ENCODE assay signal across 16 mouse cellular contexts in genomic region chr4:99651823-99652450, GRCm38 (mm10). TPM values are rescaled to one million over a fixed set of nuclear protein-coding genes. Genes with fewer than 3 reads are reported as not detected.
A peak's percentile ranks its signal among the peaks of the same experiment; 100 is the strongest.
DNase-seq lines count a peak whose midpoint lies in the region; ATAC-seq lines count a peak whose summit lies in the region.
"Had no signal": no experiment of that assay in that cellular context is flagged by ENCODE, and none has a peak within 500 bp of the region (broad histone marks: within the 10 kb centered on the region; RNA-seq: fewer than 3 reads in every experiment).

No protein-coding gene starts in this region.

- H3K9me3 ChIP-seq in heart, embryonic 13.5 days = no peaks in the 10 kb centered on the region
- no peaks in the 10 kb centered on the region for H3K9me3 ChIP-seq in liver, embryonic 11.5 days (ENCODE audit: control insufficient read depth, low read length)
- no peaks in the 10 kb centered on the region for H3K9me3 ChIP-seq in embryonic facial prominence, embryonic 10.5 days
- H3K9me3 ChIP-seq in neural tube, embryonic 14.5 days (ENCODE audit: control insufficient read depth, low read length) = no peaks in the 10 kb centered on the region
- H3K9me3 ChIP-seq: embryonic facial prominence, embryonic 15.5 days; kidney, embryonic 15.5 days; limb, embryonic 13.5 days had no signal

- no peak overlapping the region for H3K4me2 ChIP-seq in heart, embryonic 13.5 days
- no peak overlapping the region for H3K4me2 ChIP-seq in liver, embryonic 11.5 days
- no peak overlapping the region for H3K4me2 ChIP-seq in neural tube, embryonic 14.5 days (ENCODE audit: low read depth, low read length)

- H3K27me3 ChIP-seq in heart, embryonic 13.5 days (replicated peaks) = peaks cover 99% of the 10 kb centered on the region
- peaks cover 96% of the 10 kb centered on the region for H3K27me3 ChIP-seq in liver, embryonic 11.5 days (replicated peaks; ENCODE audit: control insufficient read depth, insufficient read depth, low read length)
- H3K27me3 ChIP-seq in embryonic facial prominence, embryonic 10.5 days (replicated peaks; ENCODE audit: low read depth, poor library complexity, severe bottlenecking) = peaks cover 100% of the 10 kb centered on the region
- H3K27me3 ChIP-seq in neural tube, embryonic 14.5 days (ENCODE audit: control insufficient read depth, insufficient read depth, low read length) = peaks cover 51% of the 10 kb centered on the region

- 17% methylated on average over 10 of the region's 10 CpGs for WGBS in heart, embryonic 13.5 days
- WGBS in liver, embryonic 11.5 days = 16% methylated on average over 10 of the region's 10 CpGs
- WGBS in embryonic facial prominence, embryonic 10.5 days = 13% methylated on average over 10 of the region's 10 CpGs
- 15% methylated on average over 10 of the region's 10 CpGs for WGBS in neural tube, embryonic 14.5 days

- DNase-seq in heart, adult 9 months (ENCODE audit: low spot score in 2 of 2) = no peak
- peak; percentile 32 for DNase-seq in liver, embryonic 11.5 days (ENCODE audit: low spot score)
- no peak for DNase-seq in liver
- peak; percentile 17 for DNase-seq in embryonic facial prominence, embryonic 10.5 days (ENCODE audit: low spot score)
- no peak for DNase-seq in B cell, adult 2 months
- no peak for DNase-seq in spleen, postnatal 14 days (ENCODE audit: low spot score in 2 of 2)
- DNase-seq: cerebellum, adult 9-10 months; lung, postnatal 10 days; right cerebral cortex, postnatal 25 days had no signal

- peak overlapping the region; percentile 46 for H3K4me3 ChIP-seq in heart, embryonic 13.5 days
- no peak overlapping the region for H3K4me3 ChIP-seq in liver, embryonic 11.5 days (ENCODE audit: low read depth, low read length)
- no peak overlapping the region for H3K4me3 ChIP-seq in embryonic facial prominence, embryonic 10.5 days
- H3K4me3 ChIP-seq in neural tube, embryonic 14.5 days (ENCODE audit: low read depth, low read length) = peak overlapping the region; percentile 18; the same call in 1 of the 2 replicates

- ATAC-seq in heart, embryonic 13.5 days (ENCODE audit: extremely low read depth, insufficient number of reproducible peaks, low FRiP score, low TSS enrichment) = no peak
- no peak for ATAC-seq in liver, embryonic 11.5 days (replicated peaks; ENCODE audit: low FRiP score)
- no peak for ATAC-seq in neural tube, embryonic 14.5 days (ENCODE audit: low read depth)
- ATAC-seq: forebrain, embryonic 16.5 days; intestine, postnatal 0 days had no signal

- H3K4me1 ChIP-seq in heart, embryonic 13.5 days = peaks cover 34% of the 10 kb centered on the region
- H3K4me1 ChIP-seq in liver, embryonic 11.5 days (replicated peaks; ENCODE audit: control insufficient read depth, insufficient read depth, low read length) = peaks cover 5% of the 10 kb centered on the region; the same call in 1 of the 2 replicates
- H3K4me1 ChIP-seq in embryonic facial prominence, embryonic 10.5 days = peaks cover 34% of the 10 kb centered on the region
- H3K4me1 ChIP-seq in neural tube, embryonic 14.5 days (ENCODE audit: control insufficient read depth, insufficient read depth, low read length) = no peaks in the 10 kb centered on the region

- no peaks in the 10 kb centered on the region for H3K36me3 ChIP-seq in heart, embryonic 13.5 days
- H3K36me3 ChIP-seq in liver, embryonic 11.5 days (ENCODE audit: control insufficient read depth, insufficient read depth, low read length) = no peaks in the 10 kb centered on the region
- H3K36me3 ChIP-seq in embryonic facial prominence, embryonic 10.5 days (replicated peaks) = no peaks in the 10 kb centered on the region
- H3K36me3 ChIP-seq in neural tube, embryonic 14.5 days (ENCODE audit: control insufficient read depth, insufficient read depth, low read length) = no peaks in the 10 kb centered on the region
- H3K36me3 ChIP-seq: embryonic facial prominence, embryonic 15.5 days; kidney, embryonic 15.5 days; limb, embryonic 13.5 days had no signal

- H3K27ac ChIP-seq in heart, embryonic 13.5 days (replicated peaks) = no peak overlapping the region
- no peak overlapping the region for H3K27ac ChIP-seq in liver, embryonic 11.5 days (ENCODE audit: low read depth, low read length)
- no peak overlapping the region for H3K27ac ChIP-seq in embryonic facial prominence, embryonic 10.5 days (replicated peaks)
- H3K27ac ChIP-seq in neural tube, embryonic 14.5 days (ENCODE audit: low read depth, low read length) = no peak overlapping the region
- H3K27ac ChIP-seq: embryonic facial prominence, embryonic 15.5 days; kidney, embryonic 15.5 days; limb, embryonic 13.5 days had no signal

- no peak overlapping the region for H3K9ac ChIP-seq in heart, embryonic 13.5 days
- no peak overlapping the region for H3K9ac ChIP-seq in liver, embryonic 11.5 days (ENCODE audit: low read depth, low read length)
- H3K9ac ChIP-seq in neural tube, embryonic 14.5 days (replicated peaks; ENCODE audit: low read depth, low read length) = no peak overlapping the region
- H3K9ac ChIP-seq: embryonic facial prominence, embryonic 15.5 days; kidney, embryonic 15.5 days; limb, embryonic 13.5 days had no signal

RNA-seq across cellular contexts. Expression of gene Foxd3, which starts 4.2 kb away (rescaled TPM):
- not detected in 2 replicates for polyA plus RNA-seq in heart, embryonic 13.5 days (2015; fragmentation: Nextera tagmentation; extraction: Ambion mirVana)
- polyA plus RNA-seq in liver, embryonic 11.5 days (2014; fragmentation: Nextera tagmentation; extraction: Ambion mirVana) = 0.07 and 0.10 TPM in 2 replicates
- 0.42 and 0.69 TPM in 2 replicates for polyA plus RNA-seq in embryonic facial prominence, embryonic 10.5 days (2016; fragmentation: Nextera tagmentation; extraction: Ambion mirVana)
- 2.5 and 3.2 TPM in 2 replicates for polyA plus RNA-seq in neural tube, embryonic 14.5 days (2014; fragmentation: Nextera tagmentation; extraction: Ambion mirVana)

Comparison
In these comparisons a context has a peak if more than half of its experiments do, and no peak if none do; other contexts are left out.
1. DNase-seq: peak in liver, embryonic 11.5 days (single experiment) and embryonic facial prominence, embryonic 10.5 days (single experiment); none in heart, adult 9 months (0 of 2), liver (single experiment), B cell, adult 2 months (0 of 2) and spleen, postnatal 14 days (0 of 2).
2. H3K4me3 ChIP-seq: peak in heart, embryonic 13.5 days (single experiment) and neural tube, embryonic 14.5 days (single experiment); none in liver, embryonic 11.5 days (single experiment) and embryonic facial prominence, embryonic 10.5 days (single experiment).